Mouse (Mus musculus): Measurements from ENCODE around the gene Map3k14. TPM values are rescaled to one million over a fixed set of nuclear protein-coding genes. Genes with fewer than 3 reads are reported as not detected.

The Map3k14 gene
- polyA plus RNA-seq, 1 experiment, result 0.01 TPM

- no peaks in the 10 kb centered on the region for H3K36me3 ChIP-seq (ENCODE audit: control insufficient read depth)
- H3K27me3 ChIP-seq (ENCODE audit: control insufficient read depth), result peaks cover 7% of the 10 kb centered on the region
- no peak for TF ChIP-seq TAL1 (IDR thresholded peaks at IDR 0.05; ENCODE audit: low read length)
- no peak for TF ChIP-seq GATA1 (IDR thresholded peaks at IDR 0.05; ENCODE audit: low read length)
- H3K4me1 ChIP-seq (ENCODE audit: control insufficient read depth), result peaks cover 14% of the 10 kb centered on the region
- no peak overlapping the region for H3K4me3 ChIP-seq (replicated peaks)
- H3K9me3 ChIP-seq (ENCODE audit: control insufficient read depth, low read length), result peaks cover 6% of the 10 kb centered on the region
Observed at GRCm38 (mm10) chr11:103213712-103214111, 53.6 kb downstream of the Map3k14 start.

GRCm38 (mm10) chr11:103210291-103210690, 57.0 kb downstream of the Map3k14 start:
- H3K27me3 ChIP-seq (ENCODE audit: control insufficient read depth), result no peaks in the 10 kb centered on the region
- peaks cover 2% of the 10 kb centered on the region; the same call in 1 of the 2 replicates for H3K4me1 ChIP-seq (ENCODE audit: control insufficient read depth)
- H3K9me3 ChIP-seq (ENCODE audit: control insufficient read depth, low read length), result peaks cover 6% of the 10 kb centered on the region
- no peak overlapping the region for H3K4me3 ChIP-seq (replicated peaks)
- H3K36me3 ChIP-seq (ENCODE audit: control insufficient read depth), result no peaks in the 10 kb centered on the region
- TF ChIP-seq GATA1 (IDR thresholded peaks at IDR 0.05; ENCODE audit: low read length) (no peak), TAL1 (IDR thresholded peaks at IDR 0.05; ENCODE audit: low read length) (no peak)

GRCm38 (mm10) chr11:103208458-103208857, 58.8 kb downstream of the Map3k14 start, which contains the start of gene 1700023F06Rik:
Gene 1700023F06Rik (minus strand): TSS chr11:103208558.
- H3K9me3 ChIP-seq (ENCODE audit: control insufficient read depth, low read length), result peaks cover 2% of the 10 kb centered on the region; the same call in 1 of the 2 replicates
- no peak for TF ChIP-seq TAL1 (IDR thresholded peaks at IDR 0.05; ENCODE audit: low read length)
- no peak for TF ChIP-seq GATA1 (IDR thresholded peaks at IDR 0.05; ENCODE audit: low read length)
- no peaks in the 10 kb centered on the region for H3K36me3 ChIP-seq (ENCODE audit: control insufficient read depth)
- no peaks in the 10 kb centered on the region for H3K27me3 ChIP-seq (ENCODE audit: control insufficient read depth)
- no peaks in the 10 kb centered on the region for H3K4me1 ChIP-seq (ENCODE audit: control insufficient read depth)
- no peak within 1 kb of the TSS for H3K4me3 ChIP-seq (replicated peaks)

- TF ChIP-seq TAL1 (IDR thresholded peaks at IDR 0.05; ENCODE audit: low read length), result no peak
- TF ChIP-seq GATA1 (IDR thresholded peaks at IDR 0.05; ENCODE audit: low read length), result no peak
- H3K36me3 ChIP-seq (ENCODE audit: control insufficient read depth), result no peaks in the 10 kb centered on the region
- no peaks in the 10 kb centered on the region for H3K9me3 ChIP-seq (ENCODE audit: control insufficient read depth, low read length)
- no peak overlapping the region for H3K4me3 ChIP-seq (replicated peaks)
- 0 out of 2 replicates have a peak, but pooled peaks cover 2% of the 10 kb centered on the region for H3K27me3 ChIP-seq (ENCODE audit: control insufficient read depth)
- no peaks in the 10 kb centered on the region for H3K4me1 ChIP-seq (ENCODE audit: control insufficient read depth)
Observed at GRCm38 (mm10) chr11:103206203-103206602, 61.1 kb downstream of the Map3k14 start.

GRCm38 (mm10) chr11:103202376-103202775, 64.9 kb downstream of the Map3k14 start:
- Histone ChIP-seq H3K27me3 (ENCODE audit: control insufficient read depth) (peaks cover 28% of the 10 kb centered on the region), H3K4me1 (ENCODE audit: control insufficient read depth) (no peaks in the 10 kb centered on the region), H3K9me3 (ENCODE audit: control insufficient read depth, low read length) (no peaks in the 10 kb centered on the region), H3K4me3 (replicated peaks) (no peak overlapping the region), H3K36me3 (ENCODE audit: control insufficient read depth) (no peaks in the 10 kb centered on the region)
- no peak for TF ChIP-seq GATA1 (IDR thresholded peaks at IDR 0.05; ENCODE audit: low read length)
- TF ChIP-seq TAL1 (IDR thresholded peaks at IDR 0.05; ENCODE audit: low read length), result no peak

- Histone ChIP-seq H3K27me3 (ENCODE audit: control insufficient read depth) (peaks cover 36% of the 10 kb centered on the region), H3K36me3 (ENCODE audit: control insufficient read depth) (no peaks in the 10 kb centered on the region), H3K4me3 (replicated peaks) (no peak overlapping the region), H3K9me3 (ENCODE audit: control insufficient read depth, low read length) (no peaks in the 10 kb centered on the region), H3K4me1 (ENCODE audit: control insufficient read depth) (no peaks in the 10 kb centered on the region)
- TF ChIP-seq TAL1 (IDR thresholded peaks at IDR 0.05; ENCODE audit: low read length), result no peak
- no peak for TF ChIP-seq GATA1 (IDR thresholded peaks at IDR 0.05; ENCODE audit: low read length)
Observed at GRCm38 (mm10) chr11:103201664-103202063, 65.6 kb downstream of the Map3k14 start.

- no peak for TF ChIP-seq GATA1 (IDR thresholded peaks at IDR 0.05; ENCODE audit: low read length)
- TF ChIP-seq TAL1 (IDR thresholded peaks at IDR 0.05; ENCODE audit: low read length), result no peak
- no peaks in the 10 kb centered on the region for H3K36me3 ChIP-seq (ENCODE audit: control insufficient read depth)
- no peaks in the 10 kb centered on the region for H3K4me1 ChIP-seq (ENCODE audit: control insufficient read depth)
- H3K9me3 ChIP-seq (ENCODE audit: control insufficient read depth, low read length), result no peaks in the 10 kb centered on the region
- no peak overlapping the region for H3K4me3 ChIP-seq (replicated peaks)
- H3K27me3 ChIP-seq (ENCODE audit: control insufficient read depth), result peaks cover 43% of the 10 kb centered on the region
Observed at GRCm38 (mm10) chr11:103198911-103199803, 68.1 kb downstream of the Map3k14 start.

- H3K9me3 ChIP-seq (ENCODE audit: control insufficient read depth, low read length), result no peaks in the 10 kb centered on the region
- TF ChIP-seq GATA1 (IDR thresholded peaks at IDR 0.05; ENCODE audit: low read length) (no peak), TAL1 (IDR thresholded peaks at IDR 0.05; ENCODE audit: low read length) (no peak)
- H3K36me3 ChIP-seq (ENCODE audit: control insufficient read depth), result no peaks in the 10 kb centered on the region
- H3K27me3 ChIP-seq (ENCODE audit: control insufficient read depth), result peaks cover 48% of the 10 kb centered on the region
- no peak overlapping the region for H3K4me3 ChIP-seq (replicated peaks)
- H3K4me1 ChIP-seq (ENCODE audit: control insufficient read depth), result no peaks in the 10 kb centered on the region
Observed at GRCm38 (mm10) chr11:103198339-103198738, 68.9 kb downstream of the Map3k14 start.

- Histone ChIP-seq H3K27me3 (ENCODE audit: control insufficient read depth) (peaks cover 56% of the 10 kb centered on the region), H3K36me3 (ENCODE audit: control insufficient read depth) (no peaks in the 10 kb centered on the region)
- TF ChIP-seq TAL1 (IDR thresholded peaks at IDR 0.05; ENCODE audit: low read length) (no peak), GATA1 (IDR thresholded peaks at IDR 0.05; ENCODE audit: low read length) (no peak)
Observed at GRCm38 (mm10) chr11:103197340-103197739, 69.9 kb downstream of the Map3k14 start.

More at GRCm38 (mm10) chr11:103197340-103197739, 69.9 kb downstream of the Map3k14 start:
- Histone ChIP-seq H3K4me3 (replicated peaks) (no peak overlapping the region), H3K9me3 (ENCODE audit: control insufficient read depth, low read length) (no peaks in the 10 kb centered on the region), H3K4me1 (ENCODE audit: control insufficient read depth) (no peaks in the 10 kb centered on the region)
